Mouse (Mus musculus): ENCODE data around the gene Rbm6.

DNA sequence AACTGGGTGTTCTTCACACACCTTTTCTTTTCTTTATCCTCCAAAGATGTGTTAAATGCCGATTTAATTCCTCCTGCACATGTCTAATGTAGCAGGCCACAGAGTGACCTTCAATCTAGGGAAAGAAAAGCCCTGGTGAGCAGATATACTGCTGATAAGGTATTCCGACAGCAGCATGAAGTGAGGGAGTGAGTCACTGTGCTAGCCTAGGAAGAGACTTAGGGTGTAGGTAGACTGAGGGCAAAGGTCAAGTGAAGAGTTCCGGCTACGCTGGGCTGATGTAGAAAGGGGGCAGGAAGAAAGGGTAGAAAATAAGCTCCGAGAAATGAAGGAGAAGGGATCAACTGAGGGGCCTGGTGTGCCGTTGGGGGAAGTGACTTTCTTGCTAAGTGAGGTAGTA lies 17.2 kb upstream of the Rbm6 start:
- no peak for TF ChIP-seq CTCF (IDR thresholded peaks at IDR 0.05; ENCODE audit: low read depth, low read length)
- TF ChIP-seq POLR2A (IDR thresholded peaks at IDR 0.05; ENCODE audit: extremely low read depth, insufficient read depth, low read length) = no peak
